Mouse (Mus musculus): ENCODE measurements around the gene Clpx.

Gene Clpx

DNA sequence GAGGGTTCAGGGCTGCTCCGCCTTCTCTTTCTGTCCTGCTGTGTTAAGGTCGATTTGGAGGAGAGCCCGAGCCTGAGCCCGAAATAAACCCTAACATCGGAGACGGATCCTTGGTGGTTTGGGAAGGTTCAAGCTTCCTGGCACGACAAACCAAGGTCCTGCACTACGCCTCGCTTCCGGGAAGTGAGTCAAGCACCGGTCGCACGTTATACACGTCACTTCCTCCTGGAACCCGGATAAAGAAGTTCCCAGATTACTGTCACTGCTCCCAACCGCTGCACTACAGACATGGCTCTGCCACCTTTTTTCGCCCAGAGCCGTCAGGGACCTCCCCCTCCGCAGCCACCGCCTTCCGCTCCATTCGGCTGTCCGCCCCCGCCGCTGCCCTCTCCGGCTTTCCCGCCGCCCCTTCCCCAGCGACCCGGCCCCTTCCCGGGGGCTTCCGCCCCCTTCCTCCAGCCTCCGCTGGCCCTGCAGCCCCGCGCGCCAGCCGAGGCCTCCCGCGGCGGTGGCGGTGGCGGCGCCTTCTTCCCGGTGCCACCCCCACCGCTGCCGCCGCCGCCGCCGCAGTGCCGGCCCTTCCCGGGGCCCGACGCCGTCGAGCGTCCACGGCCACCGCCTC lies 51.9 kb downstream of the Clpx start, which contains the start of gene Pdcd7:
Gene Pdcd7 (plus strand): TSS at position 251 of the 622 bp plus-strand sequence.
- in situ Hi-C loops (cut with MboI, MseI) = no loop called here

DNA sequence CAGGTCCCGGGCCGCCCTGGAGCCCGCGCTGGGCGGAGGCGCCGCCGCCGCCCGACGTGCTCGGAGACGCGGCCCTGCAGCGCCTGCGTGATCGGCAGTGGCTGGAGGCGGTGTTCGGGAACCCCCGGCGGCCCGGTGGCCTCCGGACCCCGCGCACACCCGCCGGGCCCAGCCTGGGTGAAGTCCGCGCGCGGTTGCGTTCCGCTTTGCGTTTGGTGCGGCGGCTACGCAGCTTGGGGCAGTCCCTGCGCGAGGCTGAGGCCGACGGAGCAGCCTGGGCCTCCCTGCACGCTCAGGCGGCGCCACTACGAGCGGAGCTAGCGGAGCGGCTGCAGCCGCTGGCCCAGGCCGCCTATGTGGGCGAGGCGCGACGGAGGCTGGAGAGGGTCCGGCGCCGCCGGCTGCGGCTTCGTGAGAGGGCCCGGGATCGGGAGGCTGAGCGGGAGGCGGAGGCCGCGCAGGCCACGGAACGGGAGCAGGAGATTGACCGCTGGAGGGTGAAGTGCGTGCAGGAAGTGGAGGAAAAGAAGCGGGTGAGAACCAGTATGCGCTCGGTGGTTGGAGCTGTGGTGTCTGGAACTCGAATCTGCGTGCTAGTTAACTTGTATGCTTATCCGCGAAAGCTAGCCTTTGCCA lies 52.5 kb downstream of the Clpx start:
- in situ Hi-C loops (cut with MboI, MseI) = no loop called here

DNA sequence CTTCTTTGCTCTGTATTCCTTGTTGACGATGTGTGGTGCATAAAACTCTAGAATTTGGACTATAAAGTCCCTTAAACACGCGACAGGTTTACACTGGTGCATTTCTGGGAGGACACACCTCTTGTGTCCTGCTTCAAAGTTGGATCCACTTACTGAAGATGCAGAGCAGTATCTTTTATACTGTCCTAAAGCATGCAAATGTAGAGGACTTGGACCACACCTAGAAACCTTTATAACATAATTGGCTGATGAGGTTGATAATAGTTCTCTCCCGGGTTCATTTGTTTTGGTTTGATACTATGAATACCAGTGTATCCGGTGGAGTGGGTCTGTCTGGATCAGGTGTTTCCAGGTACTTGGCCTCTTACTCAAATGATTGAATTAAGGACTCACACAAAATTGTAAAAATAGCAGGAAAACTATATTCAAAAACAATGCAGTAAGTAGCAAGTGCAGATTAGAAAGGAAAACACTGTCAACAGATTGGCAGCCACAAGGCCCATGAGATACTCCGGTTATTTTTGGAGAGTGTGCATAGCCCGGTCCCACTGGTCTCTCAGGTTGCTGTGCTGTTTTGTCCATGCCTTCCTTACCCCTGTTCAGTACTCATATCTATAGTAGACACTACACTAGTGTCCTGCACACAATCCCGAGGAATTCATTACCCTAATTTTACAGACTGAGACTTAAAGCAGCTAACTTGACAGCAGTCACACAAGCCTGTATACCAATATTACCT lies 53.2 kb downstream of the Clpx start:
- in situ Hi-C loops (cut with MboI, MseI) = no loop called here

DNA sequence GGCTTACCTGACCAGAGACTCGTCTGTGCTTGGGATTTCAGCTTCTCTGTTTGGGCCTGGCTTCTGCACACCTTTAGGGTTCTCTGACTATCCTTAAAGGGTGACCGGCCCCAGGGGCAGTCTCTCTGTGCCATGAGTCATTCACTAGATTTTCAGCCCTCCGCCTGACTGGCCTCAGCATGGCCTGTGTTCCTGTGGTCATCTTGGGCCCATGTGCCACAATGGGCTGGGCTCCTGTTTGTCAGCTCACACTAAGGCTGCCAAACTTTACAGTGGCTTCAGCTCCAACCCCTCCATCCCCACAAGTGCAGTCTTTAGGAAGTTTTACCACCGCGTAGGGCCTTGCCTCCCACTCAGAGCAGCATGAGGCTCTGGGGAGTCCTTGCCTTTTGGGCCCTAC lies 59.2 kb downstream of the Clpx start:
- in situ Hi-C loops (cut with MboI, MseI) = no loop called here

DNA sequence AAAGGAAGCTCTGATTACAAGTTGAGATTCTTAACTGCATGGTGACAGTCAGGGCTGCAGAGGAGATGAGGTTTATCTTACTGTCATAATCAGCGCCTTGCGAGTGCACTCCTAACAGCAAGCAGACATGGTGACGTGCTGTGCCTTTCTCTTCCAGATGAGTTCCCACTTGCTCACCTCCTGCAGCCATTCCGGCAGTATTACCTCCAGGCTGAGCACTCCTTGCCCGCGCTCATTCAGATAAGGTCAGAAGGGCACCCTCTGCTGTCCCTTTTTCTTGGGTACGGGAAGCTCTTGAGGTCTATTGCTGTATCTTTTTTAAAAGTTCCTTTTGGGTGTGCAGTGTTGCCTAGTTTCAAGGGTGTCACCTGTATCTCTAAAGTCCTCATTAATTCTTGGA lies 62.5 kb downstream of the Clpx start:
- in situ Hi-C loops (cut with MboI, MseI) = no loop called here

DNA sequence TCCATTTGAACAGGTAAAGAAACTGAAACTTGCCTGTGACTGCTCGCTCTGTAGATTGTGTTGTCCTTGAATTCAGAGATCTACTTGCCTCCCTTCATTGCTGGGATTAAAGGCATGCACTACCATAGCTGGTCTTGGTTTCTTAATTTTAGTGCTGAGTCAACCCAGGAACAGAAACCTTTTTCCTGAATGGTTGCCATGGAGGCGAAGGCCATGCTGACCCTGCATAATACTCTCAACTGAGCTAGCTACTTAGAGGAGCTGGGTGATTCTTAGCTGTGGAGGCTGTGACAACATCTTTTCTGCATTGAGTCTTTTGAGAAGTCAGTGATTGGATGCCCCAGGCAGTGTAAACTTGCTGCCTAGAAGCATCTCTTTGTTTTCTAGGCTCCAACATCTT lies 62.9 kb downstream of the Clpx start:
- in situ Hi-C loops (cut with MboI, MseI) = no loop called here

DNA sequence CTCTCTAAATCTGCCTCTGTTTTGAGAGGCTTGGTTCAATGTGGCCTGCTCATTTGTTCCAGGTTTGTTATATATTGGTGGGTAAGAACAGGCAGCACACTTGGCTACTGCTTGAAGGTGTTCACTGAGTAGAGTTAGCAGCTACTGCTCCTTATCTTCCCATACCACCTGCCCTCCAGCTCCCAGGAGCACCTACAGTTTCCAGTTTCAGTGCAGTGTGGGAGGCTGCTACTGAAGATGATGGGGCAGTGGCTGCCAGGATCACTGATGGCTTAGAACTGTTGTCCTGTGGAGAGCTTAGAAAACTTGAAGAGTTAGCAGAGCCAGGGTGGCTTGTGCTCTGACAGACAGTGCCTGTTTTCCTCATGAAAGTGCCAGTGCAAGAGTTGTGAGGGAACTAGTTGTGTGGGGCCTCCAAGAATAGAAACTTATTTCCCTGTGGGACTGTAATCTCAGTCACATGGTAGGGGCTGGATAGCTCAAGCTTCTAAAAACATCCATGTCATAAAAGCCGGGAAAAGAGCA lies 65.0 kb downstream of the Clpx start:
- in situ Hi-C loops (cut with MboI, MseI) = no loop called here

DNA sequence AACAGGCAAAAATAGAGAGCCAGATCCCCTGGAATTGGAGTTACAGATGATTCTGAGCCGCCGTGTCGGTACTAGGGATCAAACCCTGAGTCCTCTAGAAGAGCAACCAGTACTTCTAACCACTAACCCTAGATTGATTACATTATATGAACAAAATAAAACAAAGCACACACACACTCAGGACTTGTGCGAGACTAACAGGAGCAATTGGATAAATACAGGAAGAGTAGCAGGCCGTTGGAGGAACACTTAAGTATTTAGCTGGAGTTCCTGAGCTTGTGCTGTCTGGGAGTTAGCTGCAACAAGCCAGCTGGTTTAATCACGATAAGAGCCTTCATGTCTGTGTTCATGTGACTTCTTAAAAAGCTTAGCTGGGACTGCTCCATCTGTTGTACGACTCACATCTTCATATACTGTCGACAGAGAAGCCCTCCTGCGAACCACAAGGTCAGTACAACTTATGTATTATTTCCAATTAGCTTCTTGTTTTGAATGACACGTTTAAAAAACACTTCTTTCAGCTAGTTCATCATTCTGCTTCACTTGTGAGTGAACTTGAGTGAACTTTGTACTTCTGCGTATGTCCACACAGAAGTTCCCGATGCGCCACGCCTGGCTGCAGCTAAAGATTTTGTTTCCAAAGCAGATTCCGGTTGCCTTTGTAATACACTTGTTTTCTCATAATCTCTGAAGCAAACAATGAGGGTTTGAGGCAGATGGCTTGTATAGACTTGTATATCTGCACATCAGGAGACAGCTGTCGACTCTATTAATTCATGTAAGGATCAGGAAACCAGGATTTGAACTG lies 66.8 kb downstream of the Clpx start, which contains the start of gene Ubap1l:
Gene Ubap1l (plus strand): TSS at position 401 of the 808 bp plus-strand sequence.
- in situ Hi-C loops (cut with MboI, MseI) = no loop called here

DNA sequence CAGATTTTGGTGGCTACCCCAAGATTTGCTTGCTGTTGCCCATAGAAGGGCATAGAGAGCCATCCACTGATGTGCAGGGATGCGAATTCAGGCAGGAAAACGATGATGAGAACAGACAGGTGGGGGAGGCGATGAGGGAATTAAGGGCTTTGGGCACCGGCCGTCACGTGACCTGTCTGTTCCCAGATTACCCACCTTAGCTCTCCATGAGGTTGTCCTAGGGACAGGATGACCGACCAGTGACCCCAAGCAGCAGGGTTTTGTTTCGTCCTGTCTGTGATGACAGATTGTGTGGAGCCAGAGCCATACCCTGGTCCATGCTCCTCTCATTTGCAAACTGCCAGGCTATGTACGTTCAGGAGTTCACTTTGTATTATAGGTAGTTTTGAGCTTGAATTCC lies 69.6 kb downstream of the Clpx start:
- in situ Hi-C loops (cut with MboI, MseI) = no loop called here

DNA sequence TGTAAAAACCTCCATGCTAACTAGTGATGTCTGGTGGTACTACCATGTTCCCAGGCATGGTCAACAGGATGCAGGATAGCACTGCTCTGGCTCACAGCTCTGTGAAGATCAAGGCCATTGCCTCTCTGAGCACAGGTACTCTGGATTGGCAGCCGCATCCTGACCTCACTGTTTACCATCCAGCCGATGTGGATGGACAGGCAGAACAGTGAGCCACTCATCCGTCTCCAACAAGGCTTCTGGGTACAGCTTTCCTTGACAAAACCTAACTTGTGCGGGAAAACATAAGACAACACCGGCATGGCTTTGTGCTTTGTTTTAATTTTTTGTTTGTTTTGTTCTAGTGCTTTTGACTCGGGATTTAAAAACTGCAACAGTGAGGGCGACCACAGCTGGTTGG lies 71.7 kb downstream of the Clpx start:
- in situ Hi-C loops (cut with MboI, MseI) = no loop called here

DNA sequence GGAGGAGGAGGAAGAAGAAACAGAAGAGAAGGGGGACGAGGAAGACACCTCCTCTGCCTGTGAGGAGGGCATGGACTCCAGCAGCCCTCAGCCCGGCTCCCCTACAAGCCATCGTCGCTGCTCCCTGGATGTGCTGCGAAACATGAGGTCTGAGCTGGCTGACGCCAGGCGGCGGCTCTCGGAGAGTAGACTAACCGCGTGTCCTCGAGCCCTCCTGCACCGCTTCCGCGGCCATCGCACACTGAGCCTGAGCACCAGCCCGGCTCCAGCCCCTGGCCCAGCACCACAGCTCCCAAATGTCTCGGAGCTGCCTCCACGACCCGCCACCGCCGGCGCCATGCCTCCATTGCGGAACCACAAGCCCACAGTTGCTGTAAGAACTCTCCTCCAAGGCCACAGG lies 77.7 kb downstream of the Clpx start:
- in situ Hi-C loops (cut with MboI, MseI) = no loop called here

DNA sequence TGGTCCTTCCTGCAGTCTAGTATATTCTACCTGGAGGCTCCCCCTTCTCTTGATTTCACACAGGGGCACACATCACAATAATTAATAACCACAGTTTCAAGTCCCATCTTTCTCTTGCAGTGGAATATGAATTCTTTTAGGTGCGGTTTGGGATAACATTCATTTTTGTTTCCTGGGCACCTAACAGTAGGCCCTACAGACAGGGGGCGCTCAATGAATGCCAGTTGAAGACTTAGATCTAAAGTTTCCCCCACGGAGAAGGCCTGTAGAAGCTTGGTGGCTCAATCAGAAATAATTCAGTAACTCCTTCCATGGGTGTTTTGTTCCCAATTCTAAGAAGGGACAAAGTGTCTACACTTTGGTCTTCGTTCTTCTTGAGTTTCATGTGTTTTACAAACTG lies 78.4 kb downstream of the Clpx start:
- in situ Hi-C loops (cut with MboI, MseI) = no loop called here

DNA sequence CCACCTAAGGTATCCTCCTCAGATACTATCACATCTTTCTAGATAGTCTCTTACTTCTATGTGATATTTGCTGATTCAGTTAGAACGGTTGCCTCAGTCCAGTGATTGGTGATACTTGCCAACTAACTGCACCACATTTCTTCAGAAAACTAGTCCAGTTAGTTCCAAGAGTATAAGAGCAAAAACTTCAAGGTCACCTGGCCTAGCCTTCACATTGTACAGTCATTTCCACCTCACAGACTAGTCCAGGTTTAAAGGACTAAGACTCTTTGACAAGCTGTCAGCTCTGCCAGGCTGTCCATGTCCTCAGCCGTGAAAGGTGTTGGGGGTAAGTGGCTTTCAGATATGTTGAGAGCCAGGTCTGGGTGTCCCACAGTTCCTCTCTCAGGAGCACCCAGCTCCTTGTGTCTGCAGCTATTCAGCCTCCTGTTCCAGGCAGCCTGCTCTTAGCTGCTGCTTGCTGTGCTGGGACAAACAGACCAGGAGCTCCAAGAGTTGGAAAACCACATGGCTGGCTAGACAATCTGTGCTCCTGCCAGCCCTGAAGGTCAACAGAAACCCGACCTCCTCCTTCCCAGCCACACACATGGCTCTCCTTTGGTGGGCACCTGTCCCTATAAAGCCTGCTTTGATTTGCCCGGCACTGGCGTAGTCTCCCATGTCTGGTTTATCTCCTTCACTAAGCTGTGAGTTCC lies 80.6 kb downstream of the Clpx start:
- in situ Hi-C loops (cut with MboI, MseI) = no loop called here

DNA sequence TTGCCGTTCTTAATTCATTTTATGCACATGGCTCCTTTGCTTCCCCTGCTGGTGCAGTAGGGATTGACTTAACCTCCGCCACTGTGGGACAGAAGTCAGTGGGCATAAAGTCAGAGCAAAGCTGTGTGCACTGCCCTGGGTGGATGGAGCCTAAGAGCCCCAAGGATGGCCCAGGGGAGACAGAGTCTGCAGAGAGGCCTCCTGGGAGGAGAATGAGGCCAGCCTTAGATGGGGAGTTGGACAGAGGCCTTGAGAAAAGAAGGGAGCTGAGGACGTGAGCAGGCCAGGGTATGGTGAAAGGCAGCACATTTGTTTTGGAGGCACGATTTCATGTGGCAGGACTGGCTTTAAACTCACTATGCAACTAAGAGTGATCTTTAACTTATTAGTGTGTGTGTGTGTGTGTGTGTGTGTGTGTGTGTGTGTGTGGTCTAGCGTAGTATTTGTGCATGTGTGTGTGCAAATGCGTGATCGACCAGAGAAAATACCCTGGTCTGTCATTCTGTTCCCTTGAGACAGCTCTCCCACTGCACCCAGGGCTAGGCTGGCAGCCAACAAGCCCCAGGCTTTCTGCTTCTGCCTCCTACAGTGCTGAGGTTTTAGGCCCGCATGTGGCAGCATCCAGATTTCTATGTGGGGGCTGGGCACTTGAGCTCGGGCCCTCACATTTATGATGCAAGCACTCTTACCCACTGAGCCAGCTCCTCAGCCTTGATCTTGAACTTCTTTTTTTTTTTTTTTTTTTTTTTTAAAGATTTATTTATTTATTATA lies 81.3 kb downstream of the Clpx start:
- in situ Hi-C loops (cut with MboI, MseI) = no loop called here
